Mouse (Mus musculus): ENCODE results near the gene Ctse.

DNA sequence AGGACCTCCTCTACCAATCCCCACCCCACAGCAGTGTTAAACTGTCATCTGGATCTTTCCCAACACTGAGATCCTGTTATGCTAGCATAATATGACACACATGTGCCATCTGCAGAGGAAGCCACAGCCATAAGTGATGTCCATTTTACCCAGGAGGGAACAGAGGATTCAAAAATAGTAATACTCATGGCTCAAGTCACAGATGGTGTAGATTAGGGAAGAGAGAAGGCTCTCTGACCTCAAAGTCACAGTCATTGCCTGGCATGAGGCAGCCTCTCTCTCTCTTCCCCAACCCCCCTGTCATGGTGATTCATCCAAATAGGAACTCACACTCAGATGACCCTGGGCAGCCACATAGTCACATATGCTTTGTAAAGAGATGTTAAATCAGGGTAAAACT is 53.2 kb downstream of the Ctse start:
- TF ChIP-seq CTCF (IDR thresholded peaks at IDR 0.05; ENCODE audit: borderline replicate concordance, insufficient read depth, low read depth, low read length) (no peak), POLR2A (IDR thresholded peaks at IDR 0.05; ENCODE audit: borderline replicate concordance, insufficient read depth, low read length) (no peak)
